Mouse (Mus musculus) kidney, postnatal 10 days (tissue): ENCODE results near the gene Fcgrt.
A peak's percentile ranks its signal among the peaks of the same experiment; 100 is the strongest.

Experiments
- DNase-seq: peaks from one replicate; pipeline ENCODE4 v3.0.0; 2021; ENCODE audit warnings: mixed read lengths

The Fcgrt gene

DNA sequence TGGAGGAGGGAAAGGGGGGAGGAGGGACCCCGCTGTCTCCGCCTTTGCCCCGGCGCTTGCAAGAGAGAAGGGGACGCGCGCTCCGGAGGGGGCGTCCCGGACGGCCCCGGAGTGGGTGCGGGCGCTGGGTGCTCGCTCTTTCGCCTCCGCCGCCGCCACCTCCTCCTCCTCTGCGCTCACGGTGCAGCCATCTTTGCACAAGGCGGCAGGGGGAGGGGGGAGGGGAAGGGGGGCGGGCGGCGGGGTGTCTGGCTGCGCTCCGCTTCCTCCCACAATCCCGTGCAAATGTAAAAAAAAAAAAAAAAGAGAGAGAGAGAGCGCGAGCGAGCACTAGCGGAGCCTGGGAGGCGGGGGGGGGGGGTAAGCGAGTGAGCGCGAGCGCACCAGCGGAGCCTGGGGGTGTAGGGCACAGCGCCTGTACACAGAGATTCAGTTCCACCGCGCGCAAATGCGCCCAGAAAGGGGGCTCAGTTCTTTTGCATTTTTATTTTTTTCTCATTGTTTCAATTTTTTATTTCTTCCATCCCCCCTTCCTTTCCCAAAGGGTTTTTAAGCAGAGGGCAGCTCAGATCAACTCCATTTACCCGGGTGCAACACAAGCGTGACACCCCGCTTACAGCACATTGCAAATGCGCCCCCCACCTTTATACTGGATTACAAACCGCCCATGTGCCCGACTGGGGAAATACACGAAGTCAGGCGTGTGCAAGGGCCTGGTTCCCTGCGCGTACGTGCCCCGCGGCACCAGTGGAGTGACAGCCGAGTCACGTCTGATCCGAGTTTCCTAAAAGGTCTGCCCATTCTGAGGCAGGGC, 50.3 kb downstream of the Fcgrt start:
- DNase-seq: peak; percentile 85

DNA sequence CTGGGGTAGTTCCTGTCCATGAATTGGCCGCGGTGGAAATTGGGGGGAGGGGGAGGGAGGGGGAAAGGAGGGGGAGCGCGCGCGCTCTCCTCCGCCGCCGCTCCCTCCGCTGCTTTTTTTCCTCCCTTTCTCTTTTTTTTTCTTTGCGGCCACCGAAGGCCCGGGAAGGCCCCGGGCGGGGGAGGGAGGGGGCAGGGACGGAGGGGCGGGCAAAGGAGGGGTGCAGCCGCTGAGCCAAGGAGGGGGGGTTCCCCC, 50.9 kb downstream of the Fcgrt start, which contains the start of gene Prr12:
Prr12 (minus strand) TSS at position 20 of the 255 bp plus-strand sequence.
- DNase-seq: no peak

- DNase-seq: peak; percentile 60
Measured at GRCm38 (mm10) chr7:45052181-45052861, 51.3 kb downstream of the Fcgrt start.

DNA sequence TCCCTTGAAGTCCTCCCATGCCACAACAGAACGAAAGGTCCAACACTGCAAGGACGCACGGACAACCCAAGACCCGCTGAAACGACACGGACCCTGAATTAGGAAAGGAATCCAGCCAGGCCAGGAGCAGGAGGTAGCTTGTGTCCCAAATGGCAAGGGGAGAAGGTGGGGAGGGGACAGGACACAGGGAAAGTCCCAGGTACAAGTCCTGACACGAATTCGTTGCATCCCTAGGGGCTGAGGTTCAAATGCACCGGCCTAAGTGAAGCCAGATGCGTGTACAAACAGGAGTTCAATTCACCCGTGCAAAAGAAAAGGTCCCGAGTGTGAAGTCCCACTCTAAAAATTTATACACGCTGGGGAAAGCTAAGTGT, 52.1 kb downstream of the Fcgrt start:
- DNase-seq: no peak

DNA sequence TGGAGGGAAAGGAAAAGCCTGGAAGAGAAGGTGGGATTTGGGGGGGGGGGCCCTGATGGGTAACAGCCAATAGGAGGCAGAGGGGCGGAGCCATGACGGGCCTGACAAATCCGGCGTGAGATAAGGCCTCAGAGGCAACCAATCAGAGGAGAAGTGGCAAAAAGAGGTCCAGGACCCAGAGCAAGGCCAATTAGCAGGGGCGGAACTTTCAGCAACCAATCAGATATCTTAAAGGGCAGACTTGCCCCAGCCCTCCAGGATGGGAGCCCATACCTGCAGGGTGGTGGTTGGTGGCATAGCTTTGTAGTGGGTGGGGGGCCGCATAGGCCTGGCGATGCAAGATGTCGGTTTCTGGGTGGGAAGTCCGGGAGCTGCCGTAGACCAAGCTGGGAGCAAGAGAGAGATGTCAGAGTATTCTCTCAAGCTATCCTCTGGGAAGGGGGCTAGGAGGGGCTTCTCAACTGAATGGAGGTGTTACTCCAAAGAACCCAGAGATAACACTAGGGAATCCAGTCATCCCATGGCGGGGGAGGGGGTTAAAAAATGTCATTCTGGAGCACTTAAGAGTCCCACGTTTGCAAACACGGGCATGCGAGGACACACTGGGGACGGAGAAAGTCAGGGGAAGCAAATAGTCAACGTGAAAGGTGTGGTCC, 52.6 kb downstream of the Fcgrt start:
- DNase-seq: peak; percentile 86

DNA sequence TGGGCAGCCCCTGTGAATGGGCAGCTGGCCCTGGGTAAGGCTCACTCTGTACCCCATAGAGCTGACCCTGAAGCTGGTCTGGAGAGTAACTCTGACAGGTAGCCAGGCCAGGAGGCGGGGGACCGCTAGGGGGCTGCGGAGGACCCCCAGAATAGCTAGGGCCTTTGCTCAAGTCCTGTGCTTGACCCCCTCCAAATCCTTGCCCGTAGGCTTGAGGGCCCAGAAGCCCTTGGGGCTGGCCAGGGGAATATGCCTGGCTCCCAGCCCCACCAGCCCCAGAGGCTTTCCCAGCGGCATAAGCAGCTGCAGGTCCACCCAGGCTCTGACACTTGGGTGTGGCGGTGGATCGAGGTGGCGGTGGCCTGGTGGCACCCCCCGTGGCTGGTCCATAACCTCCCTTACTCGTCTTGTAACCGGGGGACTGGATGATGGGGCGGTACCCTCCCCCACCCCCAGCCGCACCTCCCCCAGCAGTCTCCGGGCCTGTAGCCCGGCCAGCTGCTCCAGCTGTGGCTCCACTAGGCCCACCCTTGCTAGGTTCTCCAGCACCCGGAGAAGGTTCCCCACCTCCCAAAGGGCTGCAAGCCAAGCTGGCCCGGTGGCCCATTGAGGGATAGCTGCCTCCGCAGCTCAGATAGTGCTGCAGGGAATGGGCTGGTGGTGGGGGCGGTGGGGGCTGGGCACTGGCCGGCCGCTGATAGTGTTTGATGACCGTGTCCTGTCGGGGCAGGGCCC, 54.6 kb downstream of the Fcgrt start:
- DNase-seq: no peak

- no peak for DNase-seq
Measured at GRCm38 (mm10) chr7:45048001-45048890, 55.4 kb downstream of the Fcgrt start.

- DNase-seq: no peak
Measured at GRCm38 (mm10) chr7:45047491-45047890, 56.2 kb downstream of the Fcgrt start.

GRCm38 (mm10) chr7:45046853-45047350, 56.7 kb downstream of the Fcgrt start:
- DNase-seq: no peak

GRCm38 (mm10) chr7:45045741-45046140, 57.9 kb downstream of the Fcgrt start:
- no peak for DNase-seq

DNA sequence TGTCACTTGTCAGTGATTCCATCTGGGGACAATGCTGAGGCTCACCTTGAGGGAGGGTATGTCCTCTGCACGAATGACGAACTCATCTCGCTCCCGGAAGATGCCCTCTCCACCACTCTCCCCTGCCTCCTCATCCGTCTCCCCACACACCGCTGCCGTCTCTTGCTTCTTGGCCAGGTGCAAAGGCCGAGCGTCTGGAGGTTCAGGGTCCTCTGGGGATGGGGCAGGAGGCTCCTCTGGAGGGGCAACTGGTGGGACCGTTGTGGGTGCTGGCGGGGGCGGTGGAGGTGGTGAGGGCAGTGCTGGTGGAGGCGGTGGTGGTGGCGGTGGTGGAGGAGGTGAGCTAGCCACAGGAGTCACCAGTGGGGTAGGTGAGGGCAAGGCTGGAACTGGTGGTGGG, 60.3 kb downstream of the Fcgrt start:
- no peak for DNase-seq
